Mouse (Mus musculus) G1E (cell line): ENCODE measurements at regions not wholly inside any gene's neighbourhood (a gene's known extent, or its start where the extent isn't known, plus 50 kb on each side); places are given as distances from the start of the nearest gene placed in this dataset.

ENCODE experiments used
- ATAC-seq: 2 replicates; pipeline ENCODE4 v1.8.0; 2016; ENCODE audit warnings: mild to moderate bottlenecking; ENCODE audit not compliant: insufficient number of reproducible peaks, poor library complexity, low FRiP score, severe bottlenecking; ENCODE audit errors: extremely low read depth
- DNase-seq: peaks from one replicate; pipeline ENCODE4 v3.0.0; 2012; ENCODE audit warnings: low spot score
- H3K27me3 ChIP-seq: 2 replicates; pipeline ENCODE4 v1.6.1; 2012; ENCODE audit warnings: mild to moderate bottlenecking, low read length, inconsistent platforms; ENCODE audit not compliant: insufficient read depth
- H3K36me3 ChIP-seq: replicated peaks from 2 replicates; pipeline ENCODE3; 2012; ENCODE audit warnings: mild to moderate bottlenecking, inconsistent platforms
- H3K4me1 ChIP-seq: 2 replicates; pipeline ENCODE4 v1.6.1; 2012; ENCODE audit warnings: low read depth, low read length, inconsistent platforms, mixed read lengths; ENCODE audit not compliant: insufficient read depth
- H3K4me3 ChIP-seq: 2 replicates; pipeline ENCODE4 v1.5.1; 2012; ENCODE audit warnings: low read depth, mild to moderate bottlenecking, inconsistent platforms, low read length, moderate library complexity, mixed read lengths
- H3K9me3 ChIP-seq: replicated peaks from 2 replicates; pipeline ENCODE4 v1.6.1; 2012; ENCODE audit warnings: inconsistent platforms
- CTCF ChIP-seq: IDR thresholded peaks from 2 replicates; pipeline ENCODE4 v1.5.1; 2012; ENCODE audit warnings: low read depth, low read length, inconsistent platforms, mixed read lengths
- GATA1 ChIP-seq: IDR thresholded peaks from 2 replicates; pipeline ENCODE4 v1.6.1; 2012; ENCODE audit warnings: borderline replicate concordance, low read length, inconsistent platforms, mixed read lengths
- GATA2 ChIP-seq: IDR thresholded peaks from 2 replicates; pipeline ENCODE4 v1.6.1; 2012; ENCODE audit warnings: low read depth, low read length, inconsistent platforms, borderline replicate concordance
- POLR2AphosphoS5 ChIP-seq: IDR thresholded peaks from 2 replicates; pipeline ENCODE4 v1.6.1; 2012; ENCODE audit warnings: low read depth, low read length, inconsistent platforms; ENCODE audit not compliant: insufficient replicate concordance
- TAL1 ChIP-seq: conservative IDR thresholded peaks from 2 replicates; pipeline ENCODE4 v1.6.1; 2012; ENCODE audit warnings: low read depth, low read length, inconsistent platforms, mixed read lengths

GRCm38 (mm10) chr5:51842189-51842588, 274.7 kb upstream of the Ppargc1a start:
- H3K4me3 ChIP-seq: no peak overlapping the region
- DNase-seq: no peak
- TF ChIP-seq POLR2AphosphoS5 (no peak), TAL1 (no peak), GATA1 (no peak), CTCF (no peak), GATA2 (no peak)
- no peak for ATAC-seq
- H3K4me1 ChIP-seq: no peaks in the 10 kb centered on the region
- H3K36me3 ChIP-seq: no peaks in the 10 kb centered on the region
- H3K27me3 ChIP-seq: no peaks in the 10 kb centered on the region
- peaks cover 9% of the 10 kb centered on the region; the same call in 1 of the 2 replicates for H3K9me3 ChIP-seq

GRCm38 (mm10) chr5:51841763-51842162, 274.2 kb upstream of the Ppargc1a start:
- Histone ChIP-seq H3K27me3 (no peaks in the 10 kb centered on the region), H3K9me3 (peaks cover 11% of the 10 kb centered on the region; the same call in 1 of the 2 replicates), H3K36me3 (no peaks in the 10 kb centered on the region), H3K4me3 (no peak overlapping the region), H3K4me1 (no peaks in the 10 kb centered on the region)
- no peak for ATAC-seq
- TF ChIP-seq CTCF: no peak
- TF ChIP-seq TAL1: no peak
- no peak for TF ChIP-seq POLR2AphosphoS5
- no peak for TF ChIP-seq GATA2
- TF ChIP-seq GATA1: no peak
- no peak for DNase-seq

GRCm38 (mm10) chr5:51840638-51841329, 273.3 kb upstream of the Ppargc1a start:
- H3K36me3 ChIP-seq: no peaks in the 10 kb centered on the region
- H3K4me1 ChIP-seq: no peaks in the 10 kb centered on the region
- no peaks in the 10 kb centered on the region for H3K27me3 ChIP-seq
- ATAC-seq: no peak
- peaks cover 11% of the 10 kb centered on the region; the same call in 1 of the 2 replicates for H3K9me3 ChIP-seq
- TF ChIP-seq GATA1 (no peak), CTCF (no peak), GATA2 (no peak), TAL1 (no peak), POLR2AphosphoS5 (no peak)
- H3K4me3 ChIP-seq: no peak overlapping the region
- no peak for DNase-seq

GRCm38 (mm10) chr5:51839292-51839691, 271.8 kb upstream of the Ppargc1a start:
- no peaks in the 10 kb centered on the region for H3K4me1 ChIP-seq
- H3K27me3 ChIP-seq: no peaks in the 10 kb centered on the region
- H3K4me3 ChIP-seq: no peak overlapping the region
- ATAC-seq: no peak
- TF ChIP-seq CTCF (no peak), GATA1 (no peak), TAL1 (no peak), GATA2 (no peak)
- DNase-seq: no peak
- H3K9me3 ChIP-seq: peaks cover 16% of the 10 kb centered on the region
- no peaks in the 10 kb centered on the region for H3K36me3 ChIP-seq

- ATAC-seq: no peak
- no peak for DNase-seq
- no peaks in the 10 kb centered on the region for H3K27me3 ChIP-seq
- peaks cover 18% of the 10 kb centered on the region for H3K9me3 ChIP-seq
- no peaks in the 10 kb centered on the region for H3K36me3 ChIP-seq
- no peak overlapping the region for H3K4me3 ChIP-seq
- H3K4me1 ChIP-seq: no peaks in the 10 kb centered on the region
- no peak for TF ChIP-seq POLR2AphosphoS5
- no peak for TF ChIP-seq GATA1
- no peak for TF ChIP-seq TAL1
- TF ChIP-seq CTCF: no peak
- no peak for TF ChIP-seq GATA2
Measured at GRCm38 (mm10) chr5:51830551-51830950, 263.0 kb upstream of the Ppargc1a start.

GRCm38 (mm10) chr5:51830015-51830414, 262.5 kb upstream of the Ppargc1a start:
- Histone ChIP-seq H3K4me1 (no peaks in the 10 kb centered on the region), H3K27me3 (no peaks in the 10 kb centered on the region), H3K9me3 (peaks cover 19% of the 10 kb centered on the region), H3K4me3 (no peak overlapping the region), H3K36me3 (no peaks in the 10 kb centered on the region)
- TF ChIP-seq CTCF (no peak), POLR2AphosphoS5 (no peak), GATA1 (no peak)
- ATAC-seq: no peak
- no peak for DNase-seq

GRCm38 (mm10) chr5:51829606-51830005, 262.1 kb upstream of the Ppargc1a start:
- ATAC-seq (no peak), DNase-seq (no peak)
- Histone ChIP-seq H3K9me3 (peaks cover 19% of the 10 kb centered on the region), H3K4me1 (no peaks in the 10 kb centered on the region), H3K4me3 (no peak overlapping the region), H3K36me3 (no peaks in the 10 kb centered on the region), H3K27me3 (no peaks in the 10 kb centered on the region)
- no peak for TF ChIP-seq POLR2AphosphoS5
- no peak for TF ChIP-seq TAL1
- no peak for TF ChIP-seq GATA1
- TF ChIP-seq GATA2: no peak
- no peak for TF ChIP-seq CTCF
